Mouse (Mus musculus) adrenal gland, postnatal 14 days (tissue): ENCODE results near the gene Rpap1. TPM values are rescaled to one million over a fixed set of nuclear protein-coding genes. Genes with fewer than 3 reads are reported as not detected.

Source experiments
- DNase-seq: peaks from one replicate; pipeline ENCODE4 v3.0.0; 2021; ENCODE audit warnings: mixed read lengths
- long read RNA-seq, 2 experiments: library from polyadenylated mRNA; stranded (forward); transcript quantifications; one replicate each; pipeline ENCODE4 v2.0.0; 2021
- total RNA-seq: library from RNA; stranded (reverse); gene quantifications from 2 replicates; pipeline ENCODE4 v1.2.3, GENCODE M21; 2021

Gene Rpap1
- total RNA-seq, result 14.8 and 18.9 TPM in 2 replicates
- long read RNA-seq, experiment 1, full-length matches to known transcripts, result 8 of 32 reads
- long read RNA-seq, experiment 1, partial matches to known transcripts, result 16 of 32 reads
- long read RNA-seq, experiment 1, other reads (novel, unspliced or antisense), result 8 of 32 reads
- long read RNA-seq, experiment 2, partial matches to known transcripts, result 8 of 14 reads
- long read RNA-seq, experiment 2, other reads (novel, unspliced or antisense), result 6 of 14 reads

DNA sequence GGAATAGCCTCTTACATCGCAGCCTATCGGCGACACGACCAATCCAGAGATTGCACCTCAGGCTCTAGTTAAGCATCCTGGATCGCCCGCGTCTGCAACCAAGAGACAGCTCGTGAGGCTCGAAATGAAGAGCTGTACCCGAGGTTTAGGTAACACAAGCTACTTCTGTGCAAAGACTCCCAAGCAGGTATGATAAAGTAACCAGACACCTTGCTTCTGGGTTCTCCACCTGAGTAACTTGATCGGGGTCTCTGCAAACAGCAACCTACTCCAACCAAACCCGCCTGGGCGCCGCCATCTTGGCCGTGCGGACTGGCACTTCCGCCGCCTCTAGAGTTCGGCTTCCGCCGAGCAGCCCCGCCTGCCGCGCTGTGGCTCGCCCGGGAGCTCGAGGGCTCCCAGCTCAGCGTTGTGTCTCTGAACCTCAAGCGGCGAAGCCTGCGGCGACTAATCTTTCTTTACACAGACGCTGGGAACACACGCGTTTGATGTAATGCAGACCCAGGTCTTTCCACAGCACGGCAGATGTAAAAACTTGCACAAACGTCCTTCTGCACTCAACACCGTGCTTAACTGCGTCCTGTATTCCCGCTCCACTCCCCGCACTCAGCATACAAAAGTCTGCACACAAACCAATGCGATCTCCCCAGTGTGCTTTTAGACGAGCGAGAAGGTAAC lies at the start of gene Rpap1:
Gene Rpap1, minus strand, starts transcription at position 332 of the 678 bp plus-strand sequence.
- peak; percentile 92 for DNase-seq

DNA sequence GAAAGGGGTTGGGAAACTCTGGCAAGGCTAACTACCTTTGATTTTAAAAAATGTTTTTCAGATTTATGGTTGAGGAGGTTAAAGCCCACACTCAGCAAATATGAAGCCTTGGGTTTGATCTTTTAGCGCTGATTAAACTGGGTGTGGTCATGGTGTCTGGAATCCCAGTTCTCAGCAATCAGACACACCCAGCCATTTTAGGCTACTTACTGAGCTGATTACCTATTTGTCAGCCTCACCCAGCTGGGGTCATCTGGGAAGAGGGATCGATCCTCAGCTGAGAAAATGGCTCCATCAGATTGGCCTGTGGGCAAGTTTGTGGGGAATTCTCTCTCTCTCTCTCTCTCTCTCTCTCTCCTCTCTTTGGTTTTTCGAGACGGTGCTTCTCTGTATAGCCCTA lies 46.9 kb upstream of the Rpap1 start:
- DNase-seq, result no peak

DNA sequence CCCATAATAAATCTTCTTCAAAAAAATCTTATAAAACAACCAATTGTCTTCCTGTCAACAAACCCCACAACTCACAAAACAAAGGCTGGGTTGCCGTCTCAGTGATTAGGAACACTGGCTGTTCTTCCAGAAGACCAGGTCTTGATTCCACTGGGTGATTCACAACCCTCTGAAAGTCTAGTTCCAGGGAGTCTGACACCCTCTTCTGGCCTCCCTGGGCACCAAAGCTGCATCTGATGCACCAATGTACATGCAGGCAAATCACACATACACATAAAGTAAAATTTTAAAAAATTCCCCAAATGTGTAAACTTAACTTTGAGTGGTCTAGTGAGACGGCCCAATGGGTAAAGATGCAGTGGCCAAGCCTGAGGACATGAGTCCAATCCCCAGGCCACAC lies 43.2 kb upstream of the Rpap1 start:
- peak; percentile 9 for DNase-seq

DNA sequence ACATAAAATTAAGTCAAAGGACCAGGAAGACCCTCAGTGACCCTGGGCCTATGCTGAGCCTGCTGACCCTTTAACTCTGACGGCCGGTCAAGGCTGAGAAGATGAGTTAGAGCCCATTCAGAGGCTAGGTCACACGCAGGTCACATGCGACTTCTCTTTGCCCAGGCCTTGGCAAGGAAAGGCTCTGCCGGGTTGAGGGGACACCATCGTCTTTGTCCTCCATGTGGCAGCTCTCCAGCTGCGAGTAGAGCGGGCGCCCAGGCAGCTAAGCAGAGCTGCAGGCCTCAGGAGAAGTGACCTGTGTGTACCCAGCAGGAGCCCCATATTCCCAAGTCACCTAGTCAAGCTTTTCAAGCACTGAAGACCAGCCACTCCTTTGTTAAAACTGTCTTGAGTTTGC lies 33.8 kb upstream of the Rpap1 start:
- DNase-seq, result no peak

DNA sequence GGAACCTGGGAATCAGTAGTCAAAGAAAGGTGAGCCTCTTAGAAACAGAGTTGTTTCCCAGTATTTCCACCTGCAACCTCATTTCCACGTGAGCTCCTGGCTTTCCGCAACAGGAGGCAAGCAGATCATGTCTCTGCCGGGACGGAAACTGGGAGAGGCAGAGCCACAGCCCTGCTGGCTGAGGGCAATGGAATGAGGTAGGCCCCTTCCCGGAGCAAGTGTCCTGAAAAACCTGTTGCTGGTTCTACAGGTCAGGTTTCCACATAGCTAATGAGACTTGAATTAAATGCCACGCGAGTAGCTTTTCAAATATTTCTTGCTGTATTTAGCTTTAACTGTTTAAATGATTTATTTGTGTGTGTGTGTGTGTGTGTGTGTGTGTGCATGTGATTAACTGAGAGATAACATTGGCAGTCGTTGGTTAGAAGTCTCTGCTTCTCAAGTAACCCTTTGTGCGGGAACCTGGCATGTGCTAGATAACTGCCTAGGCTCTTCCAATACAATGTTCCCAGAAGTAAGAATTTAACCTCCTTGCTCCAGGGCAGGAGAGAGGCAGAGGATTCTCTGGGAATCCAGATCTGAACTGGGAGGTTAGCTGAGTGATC lies 31.4 kb upstream of the Rpap1 start:
- no peak for DNase-seq

DNA sequence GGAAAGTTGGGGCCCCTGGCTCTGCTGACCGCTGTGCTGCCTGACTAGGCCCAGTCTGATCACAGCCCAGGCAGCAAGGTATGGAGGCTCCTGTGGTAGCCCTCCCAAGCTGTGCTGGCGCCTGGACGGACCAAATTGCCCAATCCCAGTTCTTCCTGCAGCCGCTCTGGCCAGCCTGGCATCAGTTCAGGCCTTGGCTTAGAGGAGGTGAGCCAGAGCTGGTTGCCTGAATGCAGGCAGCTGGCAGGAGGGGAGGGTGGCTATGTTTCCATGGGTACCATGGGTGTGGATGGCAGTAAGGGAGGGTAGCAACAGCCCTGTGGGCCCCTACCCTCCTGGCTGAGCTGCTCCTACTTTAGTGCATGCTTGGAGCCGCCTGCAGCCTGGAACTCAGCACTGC lies 29.7 kb upstream of the Rpap1 start:
- peak; percentile 50 for DNase-seq

DNA sequence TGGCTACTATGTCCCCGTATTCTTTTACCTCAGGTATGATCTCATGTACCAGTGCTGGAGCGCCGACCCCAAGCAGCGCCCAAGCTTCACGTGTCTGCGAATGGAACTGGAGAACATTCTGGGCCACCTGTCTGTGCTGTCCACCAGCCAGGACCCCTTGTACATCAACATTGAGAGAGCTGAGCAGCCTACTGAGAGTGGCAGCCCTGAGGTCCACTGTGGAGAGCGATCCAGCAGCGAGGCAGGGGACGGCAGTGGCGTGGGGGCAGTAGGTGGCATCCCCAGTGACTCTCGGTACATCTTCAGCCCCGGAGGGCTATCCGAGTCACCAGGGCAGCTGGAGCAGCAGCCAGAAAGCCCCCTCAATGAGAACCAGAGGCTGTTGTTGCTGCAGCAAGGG lies 29.3 kb upstream of the Rpap1 start:
- DNase-seq, result no peak

DNA sequence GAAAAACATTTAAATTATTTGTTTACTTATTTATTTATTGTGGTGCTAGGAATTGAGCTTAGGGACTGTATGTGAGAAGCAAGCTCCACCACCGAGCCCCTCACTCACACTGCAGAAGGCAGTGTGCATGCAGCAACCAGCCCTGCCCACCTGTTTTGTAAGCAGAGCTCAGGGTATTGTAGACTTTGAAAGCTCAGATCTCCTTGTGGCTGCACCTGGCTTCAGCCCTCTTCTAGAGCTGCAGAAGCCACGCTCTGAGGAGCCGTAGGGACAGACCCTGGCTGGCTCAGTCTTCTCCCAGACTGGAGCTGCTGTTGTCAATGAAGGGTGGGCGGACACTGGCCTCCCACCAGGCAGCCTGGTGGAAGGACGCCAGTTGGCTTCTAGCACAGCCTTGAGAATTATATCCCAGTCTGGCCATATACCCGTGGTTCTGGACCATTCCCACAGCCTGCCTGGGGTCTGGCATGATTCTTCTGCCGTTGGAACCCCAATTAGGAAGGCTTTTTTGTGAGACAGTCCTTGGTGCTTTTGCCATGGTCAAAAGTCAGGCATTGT lies 27.1 kb upstream of the Rpap1 start:
- DNase-seq, result peak; percentile 17

DNA sequence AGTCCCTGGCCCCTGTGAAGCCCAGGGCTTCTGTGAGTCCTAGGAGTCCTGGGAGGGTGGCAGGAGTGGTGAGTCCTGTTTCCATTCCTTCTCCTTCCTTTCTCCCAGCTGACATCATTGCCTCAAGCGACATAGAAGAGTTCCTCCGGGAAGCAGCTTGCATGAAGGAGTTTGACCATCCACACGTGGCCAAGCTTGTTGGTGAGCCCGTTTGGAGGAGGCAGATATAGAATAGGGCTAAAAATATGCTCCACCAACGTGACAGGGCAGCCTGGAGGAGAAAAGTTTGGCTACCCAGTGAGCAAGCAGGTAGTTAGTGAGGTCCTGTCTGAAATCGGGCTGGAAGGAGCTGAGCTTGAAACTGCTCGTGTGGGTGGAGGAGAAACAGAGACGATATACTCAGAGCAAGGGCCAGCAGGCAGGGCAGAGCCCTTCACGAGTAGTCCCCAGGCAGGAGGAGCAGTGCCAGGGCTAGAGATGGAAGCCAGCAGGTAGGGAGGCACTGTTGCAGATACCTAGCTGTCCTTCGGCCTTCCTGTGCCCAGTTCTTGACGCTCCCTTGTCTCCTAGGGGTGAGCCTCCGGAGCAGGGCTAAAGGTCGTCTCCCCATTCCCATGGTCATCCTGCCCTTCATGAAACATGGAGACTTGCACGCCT lies 24.3 kb upstream of the Rpap1 start:
- DNase-seq, result no peak

DNA sequence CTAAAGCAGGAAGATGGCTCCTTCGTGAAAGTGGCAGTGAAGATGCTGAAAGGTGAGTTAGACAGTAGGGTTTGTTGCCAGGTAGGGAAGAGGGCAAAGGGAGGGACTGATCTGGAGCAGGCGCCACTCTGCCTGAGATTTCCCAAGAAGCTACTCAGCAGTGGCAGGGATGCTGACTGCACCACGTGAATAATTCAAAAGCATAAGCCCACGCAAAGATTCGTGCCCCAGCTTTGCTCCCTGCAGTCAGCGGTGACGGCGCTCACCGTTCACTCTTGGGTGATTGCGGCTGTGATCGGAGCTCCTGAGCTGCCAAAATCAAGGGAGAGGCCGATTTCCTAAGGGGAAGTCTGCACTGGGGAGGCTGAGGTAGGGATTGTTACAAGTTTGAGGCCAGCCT lies 23.6 kb upstream of the Rpap1 start:
- DNase-seq, result no peak

DNA sequence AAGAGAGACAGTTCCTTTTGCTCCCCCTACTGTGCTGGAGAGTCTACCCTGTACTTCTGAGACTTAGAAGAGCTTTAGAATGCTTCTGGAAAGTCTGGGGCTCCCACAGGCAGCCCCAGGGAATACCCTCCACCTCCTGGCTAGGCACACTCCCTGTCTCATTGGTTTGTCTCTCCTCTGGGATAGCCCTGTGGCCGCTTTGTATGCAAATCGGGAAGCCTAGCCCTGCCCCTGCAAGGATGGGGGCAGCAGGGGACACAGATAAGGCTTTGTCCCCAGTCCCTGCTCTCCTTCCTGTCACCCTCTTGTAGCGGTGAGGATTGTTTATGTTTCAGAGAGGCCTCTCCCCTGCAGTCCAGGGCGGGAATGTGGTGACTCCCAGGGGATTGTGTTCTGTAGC lies 21.5 kb upstream of the Rpap1 start:
- no peak for DNase-seq

DNA sequence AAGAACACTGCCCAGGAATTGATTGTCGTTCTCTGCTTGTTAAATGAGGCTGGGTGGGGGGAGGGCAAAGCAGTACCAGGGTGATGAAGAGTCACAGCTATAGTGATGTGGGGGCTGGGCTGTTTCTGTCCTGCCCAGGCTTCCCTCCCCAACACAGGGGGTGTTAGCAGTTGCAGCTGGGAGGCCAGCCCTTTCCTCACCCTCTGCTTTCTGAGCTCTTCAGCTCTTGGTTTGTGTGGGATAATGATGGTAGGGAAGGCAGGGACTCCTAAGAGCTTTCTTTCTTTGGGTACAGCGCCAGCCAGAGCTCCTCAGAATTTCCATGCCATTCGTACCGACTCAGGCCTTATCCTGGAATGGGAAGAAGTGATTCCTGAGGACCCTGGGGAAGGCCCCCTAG lies 21.1 kb upstream of the Rpap1 start:
- DNase-seq, result no peak

DNA sequence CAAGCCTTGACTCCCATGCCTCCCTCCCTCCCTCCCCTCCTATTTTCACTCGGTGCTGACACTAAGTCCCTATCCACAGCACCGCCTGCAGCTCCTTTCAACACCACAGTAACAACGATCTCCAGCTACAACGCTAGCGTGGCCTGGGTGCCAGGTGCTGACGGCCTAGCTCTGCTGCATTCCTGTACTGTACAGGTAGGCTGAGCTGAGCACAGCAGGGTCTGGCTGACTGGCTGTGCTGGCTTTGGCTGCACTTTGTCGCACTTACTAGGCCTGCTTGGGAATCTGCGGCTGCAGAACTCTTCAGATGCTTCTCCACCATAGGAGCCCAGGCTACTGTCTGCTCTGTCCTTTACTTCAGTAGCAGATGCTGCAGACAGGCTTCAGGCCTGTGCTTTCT lies 18.2 kb upstream of the Rpap1 start:
- DNase-seq, result no peak

DNA sequence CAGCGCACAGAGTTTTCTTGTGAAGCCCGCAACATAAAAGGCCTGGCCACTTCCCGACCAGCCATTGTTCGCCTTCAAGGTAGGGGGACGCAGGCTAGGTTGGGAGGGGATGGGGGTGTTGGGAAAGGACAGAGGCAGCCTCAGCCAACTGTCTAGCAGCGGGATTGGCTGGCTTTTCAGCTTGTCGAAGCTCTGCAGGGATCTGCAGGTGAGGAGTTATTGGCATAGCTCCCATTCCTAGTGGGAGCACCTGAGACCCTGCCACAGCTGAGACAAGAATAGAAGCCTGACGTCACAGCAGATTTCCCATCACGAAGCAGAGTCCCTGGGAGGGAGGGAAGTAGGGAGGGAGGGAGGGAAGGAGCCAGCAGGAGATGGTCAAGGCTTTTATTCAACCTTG lies 17.4 kb upstream of the Rpap1 start:
- DNase-seq, result no peak

DNA sequence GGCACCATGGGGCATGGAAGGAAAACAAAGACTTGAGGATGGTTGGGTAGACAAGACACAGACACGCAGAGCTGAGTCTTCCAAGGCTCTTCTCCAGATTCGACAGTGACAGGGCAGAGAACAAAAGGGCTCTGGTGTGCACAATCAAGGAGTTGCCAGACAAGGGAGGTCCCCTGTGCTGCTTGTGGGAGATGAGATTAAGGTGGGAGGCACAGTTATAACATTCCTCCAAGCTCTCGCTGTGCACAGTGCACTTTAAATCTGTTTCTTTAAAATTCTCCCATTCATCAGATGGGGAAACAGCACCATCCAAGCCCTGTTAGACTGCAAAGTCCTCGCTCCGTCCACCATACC lies 16.9 kb upstream of the Rpap1 start:
- no peak for DNase-seq

DNA sequence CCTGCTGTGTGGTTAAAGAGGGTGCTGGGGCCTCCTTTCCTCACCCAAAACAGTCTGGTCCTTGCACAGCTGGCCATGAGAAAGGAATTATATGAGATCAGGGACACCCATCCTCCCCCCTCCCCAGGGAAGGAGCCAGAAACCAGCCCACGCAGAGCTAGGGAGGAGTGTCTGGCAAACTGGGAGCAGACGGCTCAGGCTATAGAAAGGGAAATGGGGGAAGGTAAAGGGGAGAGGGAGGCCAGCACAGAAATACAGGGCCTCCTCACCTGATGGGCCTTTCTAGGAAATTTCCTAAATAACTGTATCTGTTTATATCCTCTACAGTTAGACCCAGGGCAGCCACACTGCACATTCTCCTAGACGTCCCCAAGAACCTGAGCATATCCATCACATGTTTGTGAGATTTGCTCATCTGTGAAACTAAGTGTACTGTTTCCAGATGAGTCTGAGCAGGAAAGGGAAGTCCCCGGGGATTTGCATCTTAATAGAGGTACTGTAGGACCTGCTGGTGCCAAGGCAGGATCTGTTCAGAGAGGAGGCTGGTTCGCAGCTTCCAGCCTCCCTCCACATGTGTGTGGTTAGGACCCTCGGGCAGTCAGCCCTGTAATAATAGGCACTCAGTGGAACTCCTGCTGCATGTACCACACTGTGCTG lies 16.4 kb upstream of the Rpap1 start:
- DNase-seq, result no peak

DNA sequence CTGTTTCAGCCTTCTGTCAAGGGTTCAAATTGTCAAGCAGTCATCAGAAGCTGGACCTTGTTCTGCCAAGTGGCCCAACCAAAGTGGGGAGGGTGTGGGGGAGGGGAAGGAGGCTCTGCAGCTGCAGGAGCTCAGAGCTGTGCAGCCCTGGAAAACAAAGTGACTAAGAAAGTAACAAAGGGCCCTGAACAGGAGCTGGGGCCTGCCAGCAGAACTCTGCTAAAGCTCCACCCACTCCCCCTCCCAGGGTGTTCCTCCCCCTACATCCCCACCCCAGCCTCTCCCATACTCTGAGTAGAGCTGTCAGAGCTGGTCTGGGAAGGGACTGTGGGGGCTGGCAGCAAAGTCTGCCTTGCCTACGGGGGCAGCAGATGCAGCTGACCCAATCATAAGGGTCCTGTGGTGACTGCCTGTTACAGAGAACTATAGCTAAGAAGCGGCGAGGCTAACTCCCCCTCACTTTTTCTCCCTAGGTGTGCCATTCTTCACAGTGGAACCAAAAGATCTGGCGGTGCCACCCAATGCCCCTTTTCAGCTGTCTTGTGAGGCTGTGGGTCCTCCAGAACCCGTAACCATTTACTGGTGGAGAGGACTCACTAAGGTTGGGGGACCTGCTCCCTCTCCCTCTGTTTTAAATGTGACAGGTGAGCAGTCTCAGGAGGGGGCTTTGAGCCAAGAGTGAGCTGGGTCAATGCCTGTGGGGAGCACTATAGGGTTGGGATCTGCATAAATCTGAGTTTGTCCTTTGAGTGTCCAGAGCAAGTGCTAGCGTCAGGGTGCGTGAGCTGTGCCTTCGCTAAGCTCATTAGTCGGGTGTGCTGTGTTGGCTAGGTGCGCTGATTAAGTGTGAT lies 15.7 kb upstream of the Rpap1 start:
- DNase-seq, result peak; percentile 22

DNA sequence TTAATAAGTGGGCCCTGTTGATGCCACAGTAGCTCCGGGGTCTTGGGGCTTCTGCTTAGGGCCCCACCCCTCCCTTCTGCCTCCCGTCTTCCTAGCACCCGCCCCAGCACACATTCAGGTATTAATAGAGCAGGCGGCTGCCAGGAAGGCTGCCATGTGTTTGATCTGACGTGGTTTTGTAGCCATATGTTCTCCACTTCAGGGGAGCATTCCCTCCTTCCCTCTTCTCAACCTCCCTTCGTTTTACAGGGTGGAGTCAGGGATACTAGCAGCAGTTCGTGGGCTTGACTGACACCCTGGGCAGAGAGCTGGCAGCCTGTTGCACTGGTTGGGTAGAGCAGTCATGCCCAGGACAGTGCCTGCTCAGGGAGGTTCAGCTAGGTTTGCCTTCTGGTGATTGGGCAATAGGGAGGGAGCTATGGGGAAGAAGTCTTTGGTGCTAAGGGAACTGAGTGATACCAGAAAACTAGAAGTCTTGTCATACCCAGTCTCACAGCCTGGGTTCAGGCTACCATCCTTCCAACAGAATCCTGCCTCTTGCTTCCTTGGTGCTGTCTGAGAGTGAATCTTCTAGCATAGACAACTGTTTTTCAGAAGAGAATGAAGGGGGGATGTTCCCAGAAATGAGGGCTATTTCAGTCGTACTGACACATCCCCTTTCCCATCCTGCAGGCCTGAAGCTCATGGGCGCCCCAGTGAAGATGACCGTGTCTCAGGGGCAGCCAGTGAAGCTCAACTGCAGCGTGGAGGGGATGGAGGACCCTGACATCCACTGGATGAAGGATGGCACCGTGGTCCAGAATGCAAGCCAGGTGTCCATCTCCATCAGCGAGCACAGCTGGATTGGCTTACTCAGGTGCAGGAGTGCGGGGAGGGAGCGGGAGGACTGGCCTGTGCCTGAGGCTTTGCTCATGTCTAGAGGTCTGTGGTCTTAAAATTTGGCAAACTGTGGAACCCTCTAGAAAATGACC lies 13.8 kb upstream of the Rpap1 start:
- DNase-seq, result no peak

DNA sequence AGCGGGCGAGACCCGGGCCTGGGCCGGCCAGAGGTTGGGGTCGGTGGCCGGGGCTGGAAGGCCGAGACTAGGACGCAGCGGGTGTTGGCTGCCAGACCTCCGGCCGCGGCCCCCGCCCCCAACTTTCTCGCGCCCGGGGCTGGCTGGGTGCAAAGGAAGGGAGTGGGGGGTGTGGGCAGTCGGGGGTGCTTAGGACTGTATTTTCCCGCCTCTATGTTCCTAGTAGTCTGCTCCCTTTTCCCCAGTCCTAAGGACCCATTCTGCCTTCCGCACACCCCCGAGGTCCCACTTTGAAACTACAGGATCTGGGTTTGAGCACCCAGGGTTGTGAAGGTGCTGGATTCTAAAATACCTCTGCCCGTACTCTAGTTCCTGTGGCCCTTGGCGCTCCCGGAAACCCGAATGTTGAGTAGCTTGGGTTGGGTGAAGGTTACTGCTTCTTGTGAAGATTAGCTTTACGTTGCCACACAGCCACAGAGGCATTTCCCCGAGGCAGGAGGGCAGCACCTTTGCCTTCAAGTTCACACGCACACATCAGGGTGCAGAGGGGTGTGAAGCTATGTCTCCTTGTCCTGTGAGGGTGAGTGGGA lies 12.7 kb upstream of the Rpap1 start:
- peak; percentile 18 for DNase-seq
